Mouse (Mus musculus): ENCODE results near the gene Prpf19.

Prpf19 gene

GRCm38 (mm10) chr19:10895016-10895528, at the start of gene Prpf19:
Prpf19 (plus strand) TSS chr19:10895231.
- peak; percentile 96 for DNase-seq (ENCODE audit: low spot score)

DNA sequence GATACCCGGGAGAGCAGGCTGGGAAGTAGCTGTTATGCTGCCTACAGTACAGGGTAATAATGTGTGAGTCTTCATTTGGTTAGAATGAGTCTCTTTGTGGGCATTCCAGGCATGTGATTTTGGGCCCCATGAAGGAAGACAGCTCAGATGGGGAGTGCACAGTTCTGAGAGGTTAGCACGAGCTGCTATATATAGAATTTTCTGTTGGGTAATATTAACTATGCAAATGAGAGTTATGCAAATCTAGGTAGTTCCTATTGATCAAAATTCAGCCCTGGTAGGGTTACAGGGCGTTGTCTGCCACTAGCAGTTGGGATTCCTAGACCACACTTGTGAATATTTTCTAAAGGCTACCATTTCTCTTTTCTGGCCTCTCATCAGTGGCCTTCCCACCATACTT, 49.6 kb upstream of the Prpf19 start:
- DNase-seq (ENCODE audit: low spot score), result no peak

- DNase-seq (ENCODE audit: low spot score), result no peak
Measured at GRCm38 (mm10) chr19:10846150-10846549, 48.9 kb upstream of the Prpf19 start.

DNA sequence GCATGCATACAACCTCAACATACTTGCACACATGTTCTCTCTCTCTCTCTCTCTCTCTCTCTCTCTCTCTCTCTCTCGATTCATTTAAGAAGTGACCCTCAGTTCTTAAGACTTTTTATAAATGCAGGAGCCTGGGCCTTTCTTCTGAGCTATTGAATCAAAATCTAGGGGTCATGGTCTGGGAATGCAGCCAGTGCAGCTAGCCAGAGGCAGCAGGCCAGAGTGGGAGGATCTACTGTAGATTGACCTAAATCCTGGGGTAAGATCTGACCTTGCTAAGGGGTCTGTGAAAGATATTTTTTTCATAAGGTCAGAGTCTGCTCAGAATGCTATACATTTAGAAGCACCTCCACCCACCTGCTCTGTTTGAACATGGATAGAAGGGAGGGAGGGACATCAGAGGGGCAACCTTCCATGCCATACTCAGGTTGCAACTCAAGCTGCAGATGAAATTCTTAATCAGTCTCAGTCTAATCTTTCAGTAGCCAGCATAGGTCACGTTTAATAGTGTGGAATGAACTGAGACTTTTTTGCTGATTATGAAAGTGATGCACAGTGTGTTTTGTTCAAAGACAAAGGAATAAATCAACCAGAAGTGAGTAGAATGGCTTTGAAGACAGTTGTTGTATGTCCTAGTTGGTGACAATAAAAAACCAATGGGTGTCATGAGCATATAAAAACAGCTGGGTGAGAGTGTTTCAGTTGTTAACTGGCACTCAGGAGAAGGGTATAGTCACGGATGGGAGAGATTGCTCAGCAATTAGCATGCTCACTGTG, 47.5 kb upstream of the Prpf19 start:
- DNase-seq (ENCODE audit: low spot score), result no peak

- DNase-seq (ENCODE audit: low spot score), result no peak
Measured at GRCm38 (mm10) chr19:10855422-10855821, 39.6 kb upstream of the Prpf19 start.

DNA sequence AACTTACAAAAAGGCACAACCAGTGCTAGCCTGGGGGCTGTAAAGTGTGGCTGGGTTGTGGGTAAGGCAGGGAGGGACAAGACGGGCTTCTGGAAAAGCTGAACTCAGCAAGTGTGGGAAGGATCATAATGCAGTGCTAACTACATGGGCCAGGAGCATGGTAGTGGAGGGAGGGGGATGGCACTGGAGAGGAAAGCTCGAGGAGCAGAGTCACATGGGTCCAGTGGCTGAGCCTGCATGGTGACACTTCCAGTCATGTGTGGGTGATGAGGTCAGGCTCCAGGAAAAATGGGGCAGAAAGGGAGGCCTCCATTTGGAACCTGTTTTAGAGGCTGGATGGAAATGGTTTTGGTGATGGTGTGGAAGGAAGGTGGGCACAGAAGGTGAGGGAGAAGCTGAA, 38.5 kb upstream of the Prpf19 start:
- no peak for DNase-seq (ENCODE audit: low spot score)

DNA sequence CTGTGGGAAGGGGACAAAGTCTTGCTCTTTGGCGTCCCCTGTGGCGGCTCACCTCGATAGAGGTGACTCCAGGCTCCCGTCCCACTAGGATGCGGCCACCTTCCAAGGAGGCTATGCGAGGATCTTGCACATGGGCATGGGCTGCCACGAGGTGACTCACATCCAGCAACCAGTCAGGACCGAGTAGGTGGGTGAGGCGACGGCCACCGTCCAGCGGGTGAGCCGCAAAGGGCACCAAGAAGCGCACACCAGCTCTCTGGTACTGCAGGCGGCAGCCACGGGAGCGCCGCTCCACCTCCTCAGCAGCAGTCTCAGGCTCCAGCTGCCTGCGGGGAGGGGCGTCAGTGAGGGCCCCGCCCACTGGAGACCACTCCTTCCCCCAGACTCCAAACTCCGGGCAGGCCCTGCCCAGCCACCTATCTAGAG, 34.9 kb upstream of the Prpf19 start:
- no peak for DNase-seq (ENCODE audit: low spot score)

- DNase-seq (ENCODE audit: low spot score), result no peak
Measured at GRCm38 (mm10) chr19:10866351-10866750, 28.7 kb upstream of the Prpf19 start.

DNA sequence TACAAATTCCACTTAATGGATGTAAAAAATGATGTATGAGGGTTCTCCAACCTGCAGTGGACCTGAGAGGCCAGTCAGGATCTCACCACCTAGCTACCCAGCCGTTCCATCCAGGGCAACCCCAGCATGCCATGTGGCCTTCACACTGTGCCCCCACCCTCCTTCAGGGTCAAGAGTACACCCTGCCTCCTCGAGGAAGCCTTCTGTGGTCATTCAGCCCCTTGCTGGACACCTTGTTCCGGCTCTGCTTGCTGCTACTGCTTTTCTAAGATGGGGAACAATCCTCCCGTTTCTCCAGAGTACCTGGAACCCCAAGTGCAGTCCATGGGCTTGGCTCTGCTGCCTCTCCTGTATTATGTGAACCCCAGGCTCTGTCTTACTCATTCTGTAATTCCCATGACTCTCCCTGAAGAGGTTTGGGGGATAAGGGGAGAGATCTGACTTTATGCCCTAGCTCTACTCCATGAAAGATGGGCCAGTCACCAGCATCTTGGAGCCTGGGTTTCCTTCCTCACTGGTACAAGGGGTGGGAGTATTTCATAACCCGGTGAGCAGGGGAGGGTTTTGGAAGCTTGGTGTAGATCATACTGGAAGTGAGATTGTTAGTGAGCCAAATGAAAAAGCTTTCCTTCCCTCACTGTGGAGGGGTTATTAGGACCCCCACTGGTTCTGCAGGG, 26.9 kb upstream of the Prpf19 start:
- no peak for DNase-seq (ENCODE audit: low spot score)

DNA sequence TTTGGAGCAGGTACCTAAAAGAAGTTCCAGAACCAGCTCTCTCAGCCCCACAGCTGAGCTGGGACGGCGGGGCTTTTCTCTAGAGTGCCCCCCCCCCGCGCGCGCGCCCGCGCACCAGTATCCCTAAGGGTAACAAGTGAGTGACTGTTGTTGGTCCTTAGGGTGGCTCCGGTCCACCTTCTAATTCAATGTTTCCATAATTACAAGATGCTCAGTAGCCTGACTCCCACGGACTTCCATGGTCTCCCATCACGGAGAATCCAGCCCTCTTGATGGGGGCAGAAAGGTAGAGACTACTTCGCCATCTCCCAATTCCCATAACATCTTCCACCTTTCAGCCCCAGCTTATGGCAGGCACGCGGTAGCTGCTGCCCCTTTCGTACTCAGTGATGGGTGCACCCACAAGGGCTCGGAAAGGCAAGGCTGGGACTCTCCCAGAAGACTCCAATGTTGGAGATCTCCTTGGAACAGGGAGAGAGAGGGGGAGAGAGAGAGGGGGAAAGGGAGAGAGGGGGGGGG, 26.3 kb upstream of the Prpf19 start:
- DNase-seq (ENCODE audit: low spot score), result no peak

- DNase-seq (ENCODE audit: low spot score), result no peak
Measured at GRCm38 (mm10) chr19:10869241-10869885, 25.7 kb upstream of the Prpf19 start.

- no peak for DNase-seq (ENCODE audit: low spot score)
Measured at GRCm38 (mm10) chr19:10869886-10870527, 25.0 kb upstream of the Prpf19 start, which contains the start of gene Tmem132a. Tmem132a (minus strand) TSS chr19:10869940.

DNA sequence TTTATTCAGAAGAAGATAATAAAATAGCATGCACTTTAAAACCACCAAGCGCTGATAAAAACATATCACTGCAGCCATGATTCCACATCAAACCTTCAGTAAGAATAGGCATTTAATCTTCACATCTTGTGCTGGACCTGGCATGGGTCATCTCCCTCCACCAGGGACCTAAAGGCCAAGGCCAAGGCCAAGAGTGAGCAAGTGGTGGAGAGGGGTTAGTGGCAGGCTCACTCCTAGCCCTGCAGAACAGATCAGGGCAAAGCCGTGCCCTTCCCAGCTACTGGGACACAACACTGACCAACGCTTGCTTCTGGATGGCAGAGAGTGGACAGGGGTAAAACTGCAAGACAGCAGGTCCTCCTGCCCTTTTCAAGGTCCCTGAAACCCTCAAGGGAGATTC, 24.4 kb upstream of the Prpf19 start:
- no peak for DNase-seq (ENCODE audit: low spot score)

DNA sequence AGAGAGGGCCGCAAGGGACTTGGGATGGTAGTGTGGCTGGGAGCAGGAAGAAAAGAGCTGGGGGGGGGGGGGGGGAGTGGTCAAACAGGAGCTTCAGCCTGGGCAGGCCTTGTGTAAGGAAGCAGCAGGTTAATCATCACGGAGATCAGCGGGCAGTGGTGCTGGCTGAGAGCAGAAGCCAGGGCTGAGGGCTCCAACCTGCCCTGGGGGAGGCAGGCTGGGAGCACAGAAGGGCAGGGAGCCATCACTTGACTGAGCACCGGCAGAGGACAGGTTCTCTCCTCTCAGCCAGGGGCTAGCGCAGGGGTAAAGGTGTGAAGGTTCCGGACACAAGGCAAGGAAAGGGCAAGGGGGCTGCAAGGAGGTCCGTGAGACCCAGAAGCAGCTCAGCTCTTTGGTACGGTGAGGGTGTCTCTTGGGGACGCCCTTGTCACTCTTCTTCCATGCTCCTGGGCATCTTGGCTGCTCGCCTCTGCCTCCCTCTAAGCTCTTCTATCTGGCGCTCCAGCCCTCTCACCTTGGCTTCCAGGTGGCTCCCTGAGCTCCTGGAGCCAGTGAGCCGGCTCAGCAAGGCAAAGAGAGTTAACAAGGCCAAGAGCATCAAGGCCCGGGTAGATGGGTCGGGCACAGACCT, 23.6 kb upstream of the Prpf19 start:
- no peak for DNase-seq (ENCODE audit: low spot score)

GRCm38 (mm10) chr19:10878201-10878837, 16.7 kb upstream of the Prpf19 start:
- no peak for DNase-seq (ENCODE audit: low spot score)

DNA sequence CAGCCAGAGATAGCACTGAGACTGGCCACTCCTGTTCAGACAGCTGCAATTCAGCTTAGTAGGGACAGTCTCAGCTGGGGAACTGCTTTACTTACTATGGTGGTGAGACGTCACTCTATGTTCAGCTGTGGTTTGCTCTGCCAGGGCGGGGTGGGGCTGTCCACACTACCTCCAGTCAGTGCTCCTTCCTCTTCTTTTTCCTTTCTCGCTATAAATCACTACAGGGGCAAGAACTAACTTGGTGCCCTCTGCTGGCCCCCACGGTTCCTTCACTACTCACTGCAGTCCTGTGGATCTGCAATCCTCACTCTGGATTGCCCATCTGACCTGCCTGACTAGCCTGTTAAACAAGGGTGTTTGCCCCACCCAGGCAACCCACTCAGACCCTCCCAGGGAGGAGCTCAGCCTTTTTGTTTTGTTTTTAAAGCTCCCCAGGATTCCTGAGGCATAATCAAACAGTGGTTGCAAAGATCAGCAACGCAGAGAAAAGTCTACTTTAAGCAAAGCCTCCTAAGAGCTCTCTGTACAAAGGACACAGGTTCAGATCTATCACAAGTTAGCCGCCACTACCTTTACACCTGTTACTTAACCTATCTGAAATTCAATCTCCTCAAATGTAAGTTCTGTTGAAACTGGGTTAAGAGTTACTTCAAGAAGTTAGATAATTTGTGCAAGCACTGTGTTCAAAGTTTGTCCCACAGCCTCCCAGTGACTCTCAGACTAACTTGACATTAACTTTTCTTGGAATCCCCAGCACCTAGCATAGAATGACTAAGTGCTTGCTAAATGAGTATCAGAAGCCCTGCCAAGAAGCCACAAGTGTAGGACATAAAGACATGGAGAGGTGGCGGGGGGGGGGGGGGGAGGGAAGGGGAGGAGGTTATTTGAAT, 14.7 kb upstream of the Prpf19 start:
- peak; percentile 82 for DNase-seq (ENCODE audit: low spot score)

DNA sequence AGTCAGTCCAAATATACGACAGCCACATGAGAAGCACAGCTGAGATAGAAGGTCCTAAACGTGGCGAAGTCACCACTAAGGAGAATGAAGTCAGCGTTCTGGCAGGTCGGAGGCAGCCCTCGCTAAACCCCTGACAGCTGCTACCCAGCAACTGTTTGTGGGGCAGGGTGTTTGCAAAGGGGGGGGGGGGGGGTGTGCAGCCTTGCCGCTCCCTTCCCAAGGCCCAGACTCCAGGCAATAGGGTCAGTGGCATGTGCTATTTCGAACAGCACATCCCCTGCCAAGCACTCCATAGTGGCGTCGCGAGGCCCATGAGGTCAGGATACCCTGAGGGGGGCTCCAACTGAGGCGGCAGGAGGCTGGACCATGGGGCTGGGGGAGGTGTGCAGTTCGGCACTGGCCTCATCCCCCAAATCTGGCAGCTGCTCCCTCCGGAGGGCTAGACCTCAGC, 14.0 kb upstream of the Prpf19 start:
- no peak for DNase-seq (ENCODE audit: low spot score)

GRCm38 (mm10) chr19:10881426-10882154, 13.4 kb upstream of the Prpf19 start, which contains the start of gene Tmem109:
Tmem109 (minus strand) TSS chr19:10882001.
- DNase-seq (ENCODE audit: low spot score), result peak; percentile 88

DNA sequence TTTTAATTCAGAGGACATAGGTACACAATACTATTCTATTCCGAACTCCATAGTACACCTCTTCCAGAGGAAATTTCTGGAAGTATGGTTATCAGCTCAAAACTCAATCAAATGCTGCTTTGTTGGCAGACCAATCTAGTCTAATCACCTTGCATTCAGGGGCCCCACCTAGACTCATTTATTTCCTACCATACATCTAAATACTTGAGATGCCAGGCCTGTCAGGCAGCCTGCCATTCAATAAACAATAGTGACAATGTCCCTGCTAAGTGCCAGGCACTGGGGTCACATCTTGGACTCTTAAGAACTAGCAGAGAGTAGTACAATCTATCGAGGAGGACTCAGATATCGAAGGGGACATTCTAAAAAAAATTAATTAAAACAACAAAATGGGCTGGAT, 2.8 kb upstream of the Prpf19 start:
- no peak for DNase-seq (ENCODE audit: low spot score)

All from T-cell, adult 2 months (primary cell).